Mouse (Mus musculus) brain, embryonic 14.5 days (tissue): ENCODE results near the gene Oaz3.

Experiments used
- CTCF ChIP-seq: fragments of 200-500 bp; IDR thresholded peaks from 2 replicates; pipeline ENCODE4 v1.5.1; 2012; ENCODE audit warnings: inconsistent platforms, mild to moderate bottlenecking, moderate library complexity, borderline replicate concordance; ENCODE audit not compliant: insufficient read depth, insufficient read length; ENCODE audit errors: extremely low read depth
- POLR2A ChIP-seq: fragments of 200-500 bp; IDR thresholded peaks from 2 replicates; pipeline ENCODE4 v1.6.1; 2012; ENCODE audit warnings: mild to moderate bottlenecking, inconsistent platforms, borderline replicate concordance; ENCODE audit not compliant: poor library complexity, insufficient read depth, insufficient read length, severe bottlenecking; ENCODE audit errors: extremely low read depth

DNA sequence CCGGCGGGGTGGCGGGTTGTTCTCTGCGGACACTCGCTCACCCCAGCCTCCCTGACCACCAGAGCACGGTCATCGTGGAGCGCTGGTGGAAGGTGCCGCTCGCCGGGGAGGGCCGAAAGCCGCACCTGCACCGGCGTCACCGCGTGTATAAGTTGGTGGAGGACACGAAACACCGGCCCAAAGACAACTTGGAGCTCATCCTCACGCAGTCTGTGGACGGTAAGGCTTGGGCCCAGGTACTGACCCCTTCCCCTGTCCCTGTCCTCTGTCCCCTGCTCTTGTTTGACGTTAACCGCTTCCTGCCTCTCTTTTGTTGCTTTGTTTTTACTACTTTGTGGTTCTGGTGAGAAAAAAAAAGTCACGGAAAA, at the start of gene Oaz3:
- TF ChIP-seq POLR2A (no peak), CTCF (no peak)
